7 mouse cellular contexts compared by ENCODE assay signal in the genomic region with DNA sequence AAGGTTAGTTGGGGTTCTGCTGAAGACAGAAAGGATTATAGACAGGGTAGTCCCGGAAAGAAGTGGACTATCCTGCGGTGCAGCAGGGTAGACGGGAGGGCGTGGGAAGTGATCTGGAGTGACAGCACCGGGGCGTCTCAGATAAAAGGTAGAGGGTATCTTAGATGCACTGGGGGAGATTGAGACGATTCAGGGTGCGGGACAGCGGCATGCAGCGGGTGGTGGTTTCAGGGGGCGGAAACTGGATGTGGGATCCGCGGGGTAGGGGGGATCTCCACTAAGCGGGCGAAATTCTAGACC. TPM values are rescaled to one million over a fixed set of nuclear protein-coding genes. Genes with fewer than 3 reads are reported as not detected.
DNase-seq lines count a peak whose midpoint lies in the region; ATAC-seq and TF ChIP-seq lines count a peak whose summit lies in the region.

No protein-coding gene starts in this region.

- peak overlapping the region; percentile 48; the same call in 1 of the 2 replicates for H3K27ac ChIP-seq in cortical plate, adult 2 months (ENCODE audit: insufficient read depth, low read length)
- peak overlapping the region; percentile 37 for H3K27ac ChIP-seq in hindbrain, embryonic 11.5 days (ENCODE audit: low read depth, low read length)

- 0 out of 2 replicates have a peak, but pooled peaks cover 4% of the 10 kb centered on the region for H3K36me3 ChIP-seq in hindbrain, embryonic 11.5 days (ENCODE audit: control insufficient read depth, insufficient read depth, low read length)
- peaks cover 19% of the 10 kb centered on the region for H3K36me3 ChIP-seq in megakaryocyte, embryonic 14.5 days (replicated peaks; ENCODE audit: low read length)

- H3K4me1 ChIP-seq in cortical plate, adult 2 months (ENCODE audit: control insufficient read depth, insufficient read depth, low read length), result peaks cover 5% of the 10 kb centered on the region; the same call in 1 of the 2 replicates
- peaks cover 10% of the 10 kb centered on the region for H3K4me1 ChIP-seq in hindbrain, embryonic 11.5 days (replicated peaks; ENCODE audit: control insufficient read depth, insufficient read depth, low read length)
- peaks cover 50% of the 10 kb centered on the region for H3K4me1 ChIP-seq in megakaryocyte, embryonic 14.5 days

- peak overlapping the region; percentile 77 for H3K4me2 ChIP-seq in hindbrain, embryonic 11.5 days (replicated peaks; ENCODE audit: low read depth, low read length)

- DNase-seq in right cerebral cortex, postnatal 14 days, result peak; percentile 33
- no peak for DNase-seq in right cerebral cortex, postnatal 10 days (ENCODE audit: low spot score in 2 of 2)
- DNase-seq in hindbrain, embryonic 11.5 days (ENCODE audit: low spot score), result no peak
- no peak for DNase-seq in thymus, postnatal 14 days
- DNase-seq in gastrocnemius, postnatal 25 days, result no peak

- H3K27me3 ChIP-seq in hindbrain, embryonic 11.5 days (ENCODE audit: control insufficient read depth, insufficient read depth, low read length), result no peaks in the 10 kb centered on the region; the same call in 1 of the 2 replicates
- peaks cover 4% of the 10 kb centered on the region for H3K27me3 ChIP-seq in megakaryocyte, embryonic 14.5 days (replicated peaks)

- peak overlapping the region; percentile 84 for H3K9ac ChIP-seq in hindbrain, embryonic 11.5 days (ENCODE audit: low read depth, low read length)

- no peak for ATAC-seq in hindbrain, embryonic 11.5 days (ENCODE audit: low FRiP score)

- no peak for TF ChIP-seq CTCF in cortical plate, adult 2 months (IDR thresholded peaks at IDR 0.05; ENCODE audit: extremely low read depth, insufficient read depth, low read length)

- TF ChIP-seq POLR2A in cortical plate, adult 2 months (IDR thresholded peaks at IDR 0.05; ENCODE audit: extremely low read depth, insufficient read depth, low read length), result no peak

- under 1% methylated on average over 15 of the region's 15 CpGs for WGBS in hindbrain, embryonic 11.5 days

- no peaks in the 10 kb centered on the region for H3K9me3 ChIP-seq in hindbrain, embryonic 11.5 days (ENCODE audit: control insufficient read depth, low read length)
- H3K9me3 ChIP-seq in megakaryocyte, embryonic 14.5 days, result no peaks in the 10 kb centered on the region

- peak overlapping the region; percentile 68 for H3K4me3 ChIP-seq in cortical plate, adult 2 months (ENCODE audit: insufficient read depth, low read length)
- H3K4me3 ChIP-seq in hindbrain, embryonic 11.5 days (ENCODE audit: low read depth, low read length), result peak overlapping the region; percentile 85
- peak overlapping the region; percentile 100 for H3K4me3 ChIP-seq in megakaryocyte, embryonic 14.5 days (replicated peaks)

RNA-seq across cellular contexts. Expression of a gene that starts 0.4 kb away (rescaled TPM):
- polyA plus RNA-seq in cortical plate, adult 2 months (2012; rRNA removed), result 428 and 431 TPM in 2 replicates
- 198 and 223 TPM in 2 replicates for polyA plus RNA-seq in hindbrain, embryonic 11.5 days (2014; fragmentation: Nextera tagmentation; extraction: Ambion mirVana)
- 519 and 729 TPM in 2 replicates for polyA plus RNA-seq in megakaryocyte, embryonic 14.5 days (2012; ENCODE audit: insufficient read depth, low replicate concordance)
- total RNA-seq in gastrocnemius, postnatal 25 days (2021), result 100 to 1,000 TPM; 493 to 532 TPM

RNA-seq across cellular contexts. Expression of a gene that starts 3.8 kb away (rescaled TPM):
- 0.48 and 0.57 TPM in 2 replicates for polyA plus RNA-seq in cortical plate, adult 2 months (2012; rRNA removed)
- polyA plus RNA-seq in hindbrain, embryonic 11.5 days (2014; fragmentation: Nextera tagmentation; extraction: Ambion mirVana), result 0.11 TPM in 1 of 2 replicates, not detected in the other
- polyA plus RNA-seq in megakaryocyte, embryonic 14.5 days (2012; ENCODE audit: insufficient read depth, low replicate concordance), result 0.35 TPM in 1 of 2 replicates, not detected in the other
- 100 to 1,000 TPM; 723 to 775 TPM for total RNA-seq in gastrocnemius, postnatal 25 days (2021)

RNA-seq across cellular contexts. Expression of a gene that starts 5.9 kb away (rescaled TPM):
- polyA plus RNA-seq in cortical plate, adult 2 months (2012; rRNA removed), result 980 and 1,011 TPM in 2 replicates
- 1,264 and 1,299 TPM in 2 replicates for polyA plus RNA-seq in hindbrain, embryonic 11.5 days (2014; fragmentation: Nextera tagmentation; extraction: Ambion mirVana)
- polyA plus RNA-seq in megakaryocyte, embryonic 14.5 days (2012; ENCODE audit: insufficient read depth, low replicate concordance), result 653 and 1,069 TPM in 2 replicates
- 100 to 1,000 TPM; 564 to 585 TPM for total RNA-seq in gastrocnemius, postnatal 25 days (2021)

RNA-seq across cellular contexts. Expression of a gene that starts 6.0 kb away (rescaled TPM):
- polyA plus RNA-seq in cortical plate, adult 2 months (2012; rRNA removed), result 0.32 and 0.33 TPM in 2 replicates
- polyA plus RNA-seq in hindbrain, embryonic 11.5 days (2014; fragmentation: Nextera tagmentation; extraction: Ambion mirVana), result not detected in 2 replicates
- 0.74 TPM in 1 of 2 replicates, not detected in the other for polyA plus RNA-seq in megakaryocyte, embryonic 14.5 days (2012; ENCODE audit: insufficient read depth, low replicate concordance)
- not detected for total RNA-seq in gastrocnemius, postnatal 25 days (2021)

RNA-seq across cellular contexts. Expression of a gene that starts 12.6 kb away (rescaled TPM):
- polyA plus RNA-seq in cortical plate, adult 2 months (2012; rRNA removed), result 47.3 and 53.0 TPM in 2 replicates
- 21.1 and 22.8 TPM in 2 replicates for polyA plus RNA-seq in hindbrain, embryonic 11.5 days (2014; fragmentation: Nextera tagmentation; extraction: Ambion mirVana)
- 19.0 and 40.5 TPM in 2 replicates for polyA plus RNA-seq in megakaryocyte, embryonic 14.5 days (2012; ENCODE audit: insufficient read depth, low replicate concordance)
- total RNA-seq in gastrocnemius, postnatal 25 days (2021), result 100 to 1,000 TPM; 164 to 180 TPM
